Mouse (Mus musculus) ES-Bruce4 (cell line): Measurements from ENCODE around the gene Zfp148.

ENCODE experiments used
- CTCF ChIP-seq: IDR thresholded peaks from one replicate; pipeline ENCODE4 v1.8.1; 2011; ENCODE audit warnings: low read depth, low read length
- EP300 ChIP-seq: IDR thresholded peaks from 2 replicates; pipeline ENCODE4 v1.6.1; 2011; ENCODE audit warnings: low read depth, low read length; ENCODE audit not compliant: insufficient read depth
- POLR2A ChIP-seq: IDR thresholded peaks from one replicate; pipeline ENCODE4 v1.8.1; 2011; ENCODE audit warnings: low read length; ENCODE audit not compliant: insufficient read depth

GRCm38 (mm10) chr16:33410151-33410550, 29.5 kb downstream of the Zfp148 start:
- TF ChIP-seq CTCF (no peak), POLR2A (no peak), EP300 (no peak)
